Mouse (Mus musculus) limb, embryonic 14.5 days (tissue): Measurements from ENCODE around the gene Nos1ap. TPM values are rescaled to one million over a fixed set of nuclear protein-coding genes. Genes with fewer than 3 reads are reported as not detected.

Source experiments
- ATAC-seq: fragments of 200-750 bp; cut with Nextera tagmentation; 2 replicates; pipeline ENCODE4 v1.8.0; 2017; ENCODE audit warnings: low read depth, moderate number of reproducible peaks, moderate TSS enrichment; ENCODE audit not compliant: low FRiP score
- DNase-seq: peaks from one replicate; pipeline ENCODE4 v3.0.0-alpha.2; 2015; ENCODE audit warnings: low spot score
- H3K27ac ChIP-seq: fragments of 300-500 bp; sonication (generic); replicated peaks from 2 replicates; pipeline ENCODE4 v1.5.1; 2014; ENCODE audit warnings: low read depth, mild to moderate bottlenecking, low read length, moderate library complexity, mixed read lengths
- H3K27me3 ChIP-seq: fragments of 300-500 bp; sonication (generic); 2 replicates; pipeline ENCODE4 v1.6.1; 2014; ENCODE audit warnings: low read length, mixed read lengths; ENCODE audit not compliant: control insufficient read depth, insufficient read depth
- H3K36me3 ChIP-seq: fragments of 300-500 bp; sonication (generic); 2 replicates; pipeline ENCODE4 v1.6.1; 2014; ENCODE audit warnings: mild to moderate bottlenecking, low read length, moderate library complexity, mixed read lengths; ENCODE audit not compliant: control insufficient read depth, insufficient read depth
- H3K4me1 ChIP-seq: fragments of 300-500 bp; sonication (generic); 2 replicates; pipeline ENCODE4 v1.6.1; 2014; ENCODE audit warnings: antibody characterized with exemption, low read length, mixed read lengths; ENCODE audit not compliant: control insufficient read depth, insufficient read depth
- H3K4me2 ChIP-seq: fragments of 300-500 bp; sonication (generic); replicated peaks from 2 replicates; pipeline ENCODE4 v1.6.1; 2014; ENCODE audit warnings: low read depth, mild to moderate bottlenecking, low read length, moderate library complexity; ENCODE audit not compliant: severe bottlenecking
- H3K4me3 ChIP-seq: fragments of 300-500 bp; sonication (generic); replicated peaks from 2 replicates; pipeline ENCODE4 v1.5.1; 2014; ENCODE audit warnings: low read length
- H3K9ac ChIP-seq: fragments of 300-500 bp; sonication (generic); 2 replicates; pipeline ENCODE4 v1.6.1; 2014; ENCODE audit warnings: mild to moderate bottlenecking, low read depth, low read length, moderate library complexity; ENCODE audit not compliant: severe bottlenecking
- H3K9me3 ChIP-seq: fragments of 300-500 bp; sonication (generic); 2 replicates; pipeline ENCODE4 v1.6.1; 2016; ENCODE audit warnings: low read length; ENCODE audit not compliant: control insufficient read depth
- POLR2A ChIP-seq: fragments of 200-500 bp; IDR thresholded peaks from 2 replicates; pipeline ENCODE4 v1.8.0; 2012; ENCODE audit warnings: inconsistent platforms, mild to moderate bottlenecking, moderate library complexity, borderline replicate concordance; ENCODE audit not compliant: insufficient read depth, insufficient read length; ENCODE audit errors: extremely low read depth
- WGBS: fragments of 180-500 bp; shearing (Covaris S2); extraction: QIAGEN DNeasy Blood & Tissue Kit; methylation state at CpG from one replicate; pipeline ENCODE4 v1.1.7; 2014; 5-methylcytosine and 5-hydroxymethylcytosine counted together
- polyA plus RNA-seq, 2 experiments: library from polyadenylated mRNA; depleted of rRNA in 1 of 2; stranded (reverse) in 1 of 2; unstranded in 1 of 2; fragments of >200 nt; fragmentation: Nextera tagmentation in 1 of 2; extraction: Ambion mirVana in 1 of 2; gene quantifications; 2 replicates each; pipeline versions ENCODE4 v1.2.1 to v1.2.3; 2012 to 2014

The Nos1ap gene
- polyA plus RNA-seq, 2 experiments: 10.2 to 11.6 TPM

GRCm38 (mm10) chr1:170445458-170445857 lies 144.2 kb downstream of the Nos1ap start:
- no peak for TF ChIP-seq POLR2A
- H3K36me3 ChIP-seq: no peaks in the 10 kb centered on the region
- no peak for DNase-seq
- no peak overlapping the region for H3K4me2 ChIP-seq
- no peaks in the 10 kb centered on the region for H3K27me3 ChIP-seq
- H3K4me1 ChIP-seq: peaks cover 6% of the 10 kb centered on the region; the same call in 1 of the 2 replicates
- no peak overlapping the region for H3K4me3 ChIP-seq
- no peak for ATAC-seq
- 60% methylated on average over 3 of the region's 3 CpGs for WGBS
- no peak overlapping the region for H3K27ac ChIP-seq
- H3K9ac ChIP-seq: no peak overlapping the region
- no peaks in the 10 kb centered on the region for H3K9me3 ChIP-seq

GRCm38 (mm10) chr1:170440367-170440766 lies 149.3 kb downstream of the Nos1ap start:
- TF ChIP-seq POLR2A: no peak
- no peak for ATAC-seq
- Histone ChIP-seq H3K27me3 (no peaks in the 10 kb centered on the region), H3K27ac (no peak overlapping the region), H3K9me3 (no peaks in the 10 kb centered on the region), H3K9ac (no peak overlapping the region), H3K4me2 (no peak overlapping the region), H3K36me3 (no peaks in the 10 kb centered on the region), H3K4me3 (no peak overlapping the region), H3K4me1 (0 out of 2 replicates have a peak, but pooled peaks cover 2% of the 10 kb centered on the region)
- no peak for DNase-seq
- WGBS: 80% methylated on average over 10 of the region's 10 CpGs

GRCm38 (mm10) chr1:170438471-170439151 lies 151.1 kb downstream of the Nos1ap start:
- no peak for TF ChIP-seq POLR2A
- H3K4me2 ChIP-seq: no peak overlapping the region
- no peak overlapping the region for H3K4me3 ChIP-seq
- ATAC-seq (no peak), DNase-seq (no peak)
- H3K9me3 ChIP-seq: no peaks in the 10 kb centered on the region
- 0 out of 2 replicates have a peak, but pooled peaks cover 2% of the 10 kb centered on the region for H3K4me1 ChIP-seq
- no peak overlapping the region for H3K27ac ChIP-seq
- 34% methylated on average over 7 of the region's 7 CpGs for WGBS
- H3K36me3 ChIP-seq: no peaks in the 10 kb centered on the region
- no peaks in the 10 kb centered on the region for H3K27me3 ChIP-seq
- no peak overlapping the region for H3K9ac ChIP-seq

- ATAC-seq (no peak), DNase-seq (no peak)
- TF ChIP-seq POLR2A: no peak
- Histone ChIP-seq H3K4me3 (no peak overlapping the region), H3K4me2 (no peak overlapping the region), H3K9me3 (no peaks in the 10 kb centered on the region), H3K9ac (no peak overlapping the region), H3K27me3 (no peaks in the 10 kb centered on the region), H3K4me1 (peaks cover 8% of the 10 kb centered on the region; the same call in 1 of the 2 replicates), H3K27ac (no peak overlapping the region), H3K36me3 (no peaks in the 10 kb centered on the region)
- 61% methylated on average over 4 of the region's 4 CpGs for WGBS
These were observed 155.5 kb downstream of the Nos1ap start for GRCm38 (mm10) chr1:170434146-170434545.

- no peaks in the 10 kb centered on the region for H3K27me3 ChIP-seq
- no peak overlapping the region for H3K4me3 ChIP-seq
- H3K9me3 ChIP-seq: no peaks in the 10 kb centered on the region
- no peak for TF ChIP-seq POLR2A
- H3K9ac ChIP-seq: no peak overlapping the region
- DNase-seq (no peak), ATAC-seq (no peak)
- H3K4me1 ChIP-seq: peaks cover 6% of the 10 kb centered on the region; the same call in 1 of the 2 replicates
- no peak overlapping the region for H3K4me2 ChIP-seq
- H3K36me3 ChIP-seq: no peaks in the 10 kb centered on the region
- no peak overlapping the region for H3K27ac ChIP-seq
These were observed 156.0 kb downstream of the Nos1ap start for GRCm38 (mm10) chr1:170433661-170434060.
